Mouse (Mus musculus): ENCODE data around the gene Grk5.

Grk5 gene

DNA sequence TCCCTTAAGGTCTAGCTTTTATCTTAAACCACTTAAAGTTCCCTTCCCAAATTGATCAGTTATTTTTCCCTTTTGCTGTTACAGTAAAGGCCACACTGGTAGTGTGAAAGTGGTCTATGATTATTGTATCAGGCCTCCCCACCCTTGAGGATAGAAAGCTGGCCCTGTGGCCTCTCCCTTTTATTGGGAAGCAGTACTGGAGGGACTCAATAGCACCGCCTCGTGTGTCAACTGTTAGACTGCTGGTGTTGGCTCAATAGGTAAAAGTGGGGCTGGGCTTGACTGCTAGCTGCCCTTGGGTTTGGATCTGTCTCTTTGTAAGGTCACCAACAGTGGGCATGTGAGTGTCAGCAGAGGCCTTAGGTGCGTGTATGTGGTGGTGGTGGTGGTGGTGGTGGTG lies 174.8 kb downstream of the Grk5 start:
- DNase-seq (ENCODE audit: low read depth, low spot score) = peak; percentile 6

DNA sequence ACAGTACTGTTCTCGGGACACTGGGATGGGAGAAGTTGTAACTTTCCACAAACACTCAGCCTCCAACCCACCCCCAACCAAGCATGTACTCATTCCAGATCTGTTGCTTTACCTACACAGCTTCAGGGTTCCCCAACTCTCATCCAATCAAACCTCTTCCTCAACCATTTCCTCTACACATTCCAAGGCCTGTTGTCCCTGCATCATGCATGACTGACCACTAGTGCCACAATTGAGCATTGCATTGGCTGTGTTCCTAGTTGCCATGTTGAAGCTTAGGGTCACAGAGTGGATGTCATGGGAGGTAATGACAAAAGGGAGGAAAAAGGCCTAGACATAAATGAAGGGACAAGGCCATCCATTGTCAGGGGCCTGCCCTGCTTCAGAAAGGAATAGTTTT lies 175.5 kb downstream of the Grk5 start:
- peak; percentile 6 for DNase-seq (ENCODE audit: low read depth, low spot score)

DNA sequence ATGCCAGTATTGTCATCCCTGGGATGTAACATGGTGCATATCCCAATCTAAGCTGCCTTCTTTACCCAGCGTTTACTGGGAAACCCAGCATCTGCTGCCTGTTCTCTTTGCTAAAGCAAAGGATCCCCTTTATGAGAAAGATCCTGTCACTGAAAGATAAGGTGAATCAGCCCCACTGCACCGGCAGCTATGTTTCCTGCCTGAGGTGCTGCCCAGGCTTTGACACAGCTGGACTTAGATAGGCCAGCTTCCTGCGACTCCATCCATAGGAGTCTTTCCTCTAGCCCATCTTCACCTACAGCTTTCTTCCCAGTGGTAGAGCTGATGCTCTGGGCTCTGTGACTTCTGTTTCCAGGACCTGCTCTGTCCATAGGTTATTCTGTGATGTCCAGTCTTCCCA lies 189.1 kb downstream of the Grk5 start:
- DNase-seq (ENCODE audit: low read depth, low spot score) = no peak

DNA sequence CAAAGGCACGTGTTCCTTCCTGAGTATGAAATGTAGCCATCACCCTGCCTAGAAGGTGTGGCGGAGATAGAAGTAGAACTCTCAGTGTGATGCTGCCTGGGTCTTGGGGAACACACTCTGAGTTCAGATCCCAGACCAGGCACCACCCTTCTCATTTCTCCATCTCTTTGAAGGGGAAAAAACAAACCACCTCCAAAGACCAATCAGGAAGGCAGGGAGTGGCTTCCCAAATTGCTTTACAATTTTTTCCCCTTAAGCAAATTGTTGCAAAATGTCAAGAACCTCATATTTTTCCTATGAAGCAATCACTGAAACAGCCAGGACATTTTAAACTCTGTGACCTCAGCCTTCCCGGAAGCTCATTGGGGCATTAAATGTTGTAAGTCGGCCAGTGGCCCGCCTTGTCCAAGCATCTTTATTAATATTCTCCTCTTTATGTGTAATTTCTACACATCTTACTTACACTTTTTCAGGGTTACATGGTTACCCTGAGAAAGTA lies 190.8 kb downstream of the Grk5 start:
- no peak for DNase-seq (ENCODE audit: low read depth, low spot score)

DNA sequence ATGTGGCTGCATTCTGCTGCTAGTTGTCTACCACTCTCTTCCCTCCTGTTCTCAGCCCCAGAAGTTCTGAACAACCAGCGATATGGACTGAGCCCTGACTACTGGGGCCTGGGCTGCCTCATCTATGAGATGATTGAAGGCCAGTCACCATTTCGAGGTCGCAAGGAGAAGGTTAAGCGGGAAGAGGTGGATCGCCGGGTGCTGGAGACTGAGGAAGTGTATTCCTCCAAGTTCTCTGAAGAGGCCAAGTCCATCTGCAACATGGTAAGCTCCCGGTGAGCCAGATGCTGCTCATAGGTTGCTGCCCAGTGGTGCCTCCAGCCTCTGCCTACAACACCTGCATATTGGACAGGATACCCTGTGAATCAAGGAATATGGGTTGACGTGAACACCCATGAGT lies 193.5 kb downstream of the Grk5 start:
- no peak for DNase-seq (ENCODE audit: low read depth, low spot score)

DNA sequence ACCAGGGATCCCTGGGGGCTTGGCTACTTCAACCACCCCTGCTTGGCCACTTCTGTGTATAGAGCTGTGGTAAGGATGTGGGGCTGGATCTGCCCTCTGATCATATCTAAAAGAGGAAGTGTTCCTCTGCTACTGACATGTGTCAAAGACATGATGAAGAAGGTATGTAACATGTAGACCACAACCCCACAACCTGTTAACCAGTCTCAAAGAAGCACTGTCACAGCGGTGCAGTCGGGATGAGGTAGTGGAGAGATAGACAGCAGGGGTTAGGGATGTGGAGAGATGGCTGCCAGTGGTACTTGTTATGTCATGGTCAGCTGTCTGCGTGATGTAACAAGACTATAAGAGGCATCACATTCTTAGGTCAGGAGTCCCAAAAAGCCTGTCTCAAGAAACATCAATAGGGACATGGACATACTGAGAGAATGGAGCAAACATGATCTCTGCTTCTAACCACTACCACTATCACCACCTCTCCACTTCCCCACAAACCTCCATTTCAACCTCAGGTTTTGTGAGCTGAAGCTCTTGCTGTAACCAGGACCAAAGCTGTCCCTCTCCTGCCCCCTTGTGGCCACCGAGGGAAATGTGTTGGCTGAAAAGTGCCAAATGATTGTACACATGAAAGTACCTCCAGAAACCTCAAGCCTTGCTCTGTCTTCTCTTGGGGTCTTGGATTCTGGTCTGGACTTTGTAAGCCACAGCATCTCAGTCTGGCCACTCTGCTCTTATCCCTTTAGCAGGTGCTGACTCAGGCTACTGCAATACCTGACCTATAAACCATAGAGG lies 194.8 kb downstream of the Grk5 start:
- peak; percentile 81 for DNase-seq (ENCODE audit: low read depth, low spot score)

DNA sequence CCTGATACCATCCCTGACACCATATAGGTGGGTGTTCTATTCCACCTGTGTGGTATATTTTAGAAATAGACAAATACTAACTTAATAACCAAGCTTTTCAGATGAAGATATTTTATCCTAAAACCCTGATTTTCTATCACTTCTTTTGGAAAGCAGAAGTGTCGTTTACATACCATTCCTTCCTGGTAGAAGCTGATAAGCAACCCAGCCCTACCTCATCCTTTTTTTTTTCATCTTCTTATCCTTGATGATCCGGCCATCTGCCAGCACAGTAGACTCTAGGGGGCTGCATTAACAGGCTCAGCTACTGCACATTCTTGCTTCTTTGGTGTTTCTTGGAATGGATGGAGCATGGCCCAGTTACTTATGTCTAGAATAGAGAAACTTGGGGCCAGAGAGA lies 195.7 kb downstream of the Grk5 start:
- no peak for DNase-seq (ENCODE audit: low read depth, low spot score)

DNA sequence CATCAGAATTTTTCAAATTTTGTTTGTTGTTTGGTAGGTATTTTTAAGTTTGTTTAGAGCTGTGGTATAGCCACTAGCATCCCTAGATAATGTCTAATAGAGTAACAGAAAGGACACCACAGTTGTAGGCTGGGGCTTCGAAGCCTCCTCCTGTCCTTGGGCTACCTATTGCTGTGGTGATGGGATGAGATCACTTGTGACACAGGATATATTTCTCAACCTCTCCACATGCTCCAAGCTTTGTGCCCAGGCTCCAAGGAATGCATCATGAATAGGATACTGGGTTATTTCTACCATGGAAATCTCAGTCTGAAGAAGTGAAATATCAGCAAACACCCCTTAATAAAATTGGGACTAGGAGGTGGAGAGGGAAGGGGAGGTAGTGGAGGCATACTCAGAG lies 198.2 kb downstream of the Grk5 start:
- no peak for DNase-seq (ENCODE audit: low read depth, low spot score)

DNA sequence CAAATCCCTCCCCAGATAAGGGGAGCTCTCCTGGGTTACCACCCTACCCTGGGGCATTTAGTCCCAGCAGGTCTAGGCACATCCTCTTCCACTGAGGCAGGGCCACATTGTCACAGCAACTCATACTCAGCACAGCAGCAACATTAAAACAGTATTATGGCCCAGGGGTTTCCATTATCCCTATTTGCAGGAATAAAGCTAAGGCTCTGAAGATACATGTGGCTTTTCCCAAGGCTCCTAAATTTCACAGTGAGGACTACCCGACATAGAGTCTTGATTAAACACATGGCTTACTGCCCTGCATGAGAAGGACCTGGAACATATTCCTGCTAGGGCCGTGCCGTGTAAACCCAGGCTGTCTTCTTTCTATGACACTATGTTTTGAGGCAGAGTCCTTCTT lies 199.5 kb downstream of the Grk5 start:
- no peak for DNase-seq (ENCODE audit: low read depth, low spot score)

DNA sequence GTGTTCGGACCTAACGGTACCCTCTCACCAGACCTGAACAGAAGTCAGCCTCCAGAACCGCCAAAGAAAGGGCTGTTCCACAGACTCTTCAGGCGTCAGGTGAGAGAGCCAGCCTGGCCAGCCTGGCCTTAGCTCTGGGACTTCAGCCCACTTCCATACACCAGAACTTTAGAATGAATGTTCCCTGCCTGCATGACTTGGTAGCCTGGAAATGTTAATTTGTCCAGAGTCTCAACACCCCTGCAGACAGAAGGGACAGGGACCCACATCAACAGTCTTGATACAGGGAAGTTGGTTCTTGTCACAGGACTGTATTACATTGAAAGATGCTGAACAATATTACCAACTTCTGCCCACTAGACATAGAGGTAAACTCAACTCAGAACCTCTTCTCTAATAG lies 201.0 kb downstream of the Grk5 start:
- no peak for DNase-seq (ENCODE audit: low read depth, low spot score)

DNA sequence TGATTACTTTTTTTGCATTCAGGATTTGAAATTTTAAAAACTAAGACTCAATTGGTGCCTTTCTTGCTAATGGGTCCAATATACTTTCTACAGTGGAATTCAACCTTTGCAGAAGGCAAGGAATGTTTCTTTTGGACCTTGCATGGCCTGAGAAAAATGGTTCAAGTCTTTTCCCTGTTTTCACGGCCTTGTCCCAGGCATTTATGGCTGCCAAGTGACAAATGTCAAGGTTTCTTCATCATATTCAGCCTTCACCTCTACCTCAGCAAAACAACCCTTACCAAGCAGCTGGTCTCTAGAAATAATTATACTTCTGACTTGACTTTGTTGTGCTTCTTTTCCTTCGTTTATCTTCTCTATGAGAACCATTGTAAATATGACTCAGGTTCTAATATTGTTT lies 207.2 kb downstream of the Grk5 start:
- DNase-seq (ENCODE audit: low read depth, low spot score) = no peak

DNA sequence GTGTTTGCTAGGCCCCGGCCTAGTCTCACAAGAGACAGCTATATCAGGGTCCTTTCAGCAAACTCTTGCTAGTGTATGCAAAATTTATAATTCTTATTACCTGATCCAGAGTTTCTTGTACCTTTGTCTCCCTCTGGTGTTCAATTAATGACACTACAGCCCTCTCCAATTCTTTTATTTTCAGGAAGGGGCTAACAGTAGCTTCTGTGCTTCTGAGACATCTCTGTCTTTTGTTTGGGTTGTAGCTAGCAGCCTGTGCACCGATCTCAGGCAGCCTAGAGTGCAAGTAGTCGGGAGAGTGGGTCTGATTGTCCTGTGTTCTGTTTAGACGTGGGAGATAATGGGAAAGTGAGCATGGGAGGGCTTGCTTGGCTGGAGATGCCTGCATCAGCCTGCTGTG lies 208.2 kb downstream of the Grk5 start:
- peak; percentile 49 for DNase-seq (ENCODE audit: low read depth, low spot score)

DNA sequence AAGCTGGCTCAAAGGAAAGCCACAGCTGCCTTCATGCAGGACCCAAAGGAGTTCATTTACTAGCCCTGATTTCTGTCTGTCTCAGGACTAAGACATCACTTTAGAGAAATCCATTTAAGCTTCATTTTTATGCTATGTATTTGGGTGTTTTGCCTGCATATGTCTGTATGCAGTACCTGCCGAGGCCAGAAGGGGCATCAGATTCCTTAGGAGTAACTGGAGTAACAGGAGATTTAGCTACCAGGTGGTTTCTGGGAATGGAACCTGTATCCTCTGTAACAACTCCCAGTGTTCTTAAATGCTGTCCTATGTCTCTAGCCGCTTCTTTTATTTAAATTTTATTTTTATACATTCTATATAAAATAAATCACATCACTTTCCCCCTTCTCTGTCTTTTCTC lies 220.6 kb downstream of the Grk5 start:
- peak; percentile 65 for DNase-seq (ENCODE audit: low read depth, low spot score)

DNA sequence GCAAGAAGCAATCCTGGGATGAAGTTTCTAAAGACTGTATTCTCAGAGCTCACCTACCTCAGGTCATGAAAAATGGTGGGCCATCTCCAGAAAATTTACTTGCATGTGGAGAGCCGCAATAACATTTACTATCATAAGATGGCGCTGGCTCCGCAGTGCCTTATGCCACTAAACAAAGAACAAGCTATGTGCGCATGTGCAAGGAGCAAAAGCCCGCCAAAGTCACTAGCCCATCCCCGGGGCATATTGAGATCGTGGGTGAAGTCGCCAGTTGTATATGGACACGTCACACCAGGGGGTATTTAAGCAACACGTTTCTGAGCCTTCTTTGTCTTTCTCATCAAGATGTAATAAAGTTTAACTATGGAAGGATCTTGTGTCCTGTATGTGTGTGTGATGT lies 241.5 kb downstream of the Grk5 start:
- DNase-seq (ENCODE audit: low read depth, low spot score) = peak; percentile 78

DNA sequence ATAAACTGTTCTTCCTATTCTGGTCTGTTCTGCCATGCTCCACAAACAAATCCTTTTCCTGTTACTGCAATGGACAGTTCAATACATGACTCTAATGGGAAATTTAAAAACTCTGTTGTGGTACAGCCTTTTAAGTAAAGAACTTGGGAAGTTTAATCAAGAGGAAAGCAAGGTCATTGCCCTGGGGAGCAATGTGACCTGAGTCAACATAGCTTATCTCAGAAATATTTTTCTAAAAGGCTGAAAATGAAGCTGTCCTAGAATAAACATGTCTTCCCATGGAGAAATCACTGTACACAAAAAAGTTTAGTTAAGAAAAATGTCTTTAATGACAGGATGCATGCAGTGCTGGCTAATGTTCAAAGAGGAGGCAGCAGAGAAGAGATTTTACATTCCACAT lies 249.1 kb downstream of the Grk5 start:
- DNase-seq (ENCODE audit: low read depth, low spot score) = no peak

DNA sequence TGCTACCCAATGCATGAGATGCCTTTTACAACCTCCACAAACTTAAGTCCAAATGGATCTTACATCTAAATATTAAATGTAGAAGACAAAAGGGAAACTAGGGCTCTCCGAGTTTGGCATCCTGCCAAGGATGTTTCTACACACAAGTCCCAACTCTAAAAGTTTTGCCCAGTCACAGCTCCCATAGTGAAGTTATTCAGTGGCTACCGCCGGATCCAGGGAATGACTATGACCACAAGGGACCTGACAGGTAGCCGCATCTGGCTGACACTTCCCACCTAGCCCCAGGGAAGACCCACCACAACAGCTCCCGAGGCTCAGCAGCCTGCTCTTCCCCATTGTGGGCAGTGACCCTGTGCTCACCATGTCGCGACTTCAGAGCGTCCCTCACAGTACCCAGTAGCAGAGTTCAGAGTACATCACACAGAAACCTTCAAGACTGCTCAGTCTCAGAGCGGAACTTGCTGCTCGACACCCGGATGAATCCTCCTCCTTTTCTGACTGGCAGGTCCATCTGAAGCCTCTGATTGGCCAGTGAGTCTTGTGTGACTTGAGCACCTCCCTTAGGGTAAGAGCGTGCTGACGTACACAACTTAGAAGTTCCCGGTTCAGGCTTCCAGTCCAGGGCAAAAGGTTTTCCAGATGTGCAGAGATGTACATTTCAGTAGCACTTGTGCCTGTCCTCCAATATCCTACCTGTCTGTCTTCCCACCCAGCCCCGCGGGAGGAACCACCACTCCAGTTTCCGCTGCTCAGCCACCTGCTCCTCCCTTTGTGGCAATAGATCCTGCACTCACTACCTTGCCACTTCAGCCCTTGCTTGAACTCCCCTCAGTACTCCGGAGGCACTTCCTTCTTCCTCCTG lies 251.0 kb downstream of the Grk5 start, which contains the start of gene Zfp950:
Gene Zfp950 (minus strand): TSS at position 499 of the 865 bp plus-strand sequence.
- peak; percentile 94 for DNase-seq (ENCODE audit: low read depth, low spot score)

DNA sequence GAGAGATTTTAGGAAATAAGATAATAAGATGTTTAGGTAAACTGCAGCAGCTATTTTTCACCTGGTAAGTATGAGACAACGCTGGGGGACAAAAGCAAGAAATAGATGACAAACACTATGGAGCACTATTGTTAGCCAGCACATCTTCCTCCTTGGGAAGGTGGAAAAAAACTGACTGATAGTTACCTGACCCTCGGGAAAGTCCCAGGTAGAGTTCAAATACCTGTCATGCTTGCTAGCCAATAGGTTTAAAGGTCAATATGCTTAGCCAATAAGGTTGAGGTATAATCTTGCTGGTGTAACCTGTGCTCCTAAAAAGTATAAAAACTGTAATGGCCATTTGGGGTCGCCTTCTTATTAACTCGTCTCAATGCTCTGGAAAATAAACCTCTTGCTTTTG lies 251.8 kb downstream of the Grk5 start:
- DNase-seq (ENCODE audit: low read depth, low spot score) = no peak
